Mouse (Mus musculus): ENCODE measurements at regions not wholly inside any gene's neighbourhood (a gene's known extent, or its start where the extent isn't known, plus 50 kb on each side); places are given as distances from the start of the nearest gene placed in this dataset.

DNA sequence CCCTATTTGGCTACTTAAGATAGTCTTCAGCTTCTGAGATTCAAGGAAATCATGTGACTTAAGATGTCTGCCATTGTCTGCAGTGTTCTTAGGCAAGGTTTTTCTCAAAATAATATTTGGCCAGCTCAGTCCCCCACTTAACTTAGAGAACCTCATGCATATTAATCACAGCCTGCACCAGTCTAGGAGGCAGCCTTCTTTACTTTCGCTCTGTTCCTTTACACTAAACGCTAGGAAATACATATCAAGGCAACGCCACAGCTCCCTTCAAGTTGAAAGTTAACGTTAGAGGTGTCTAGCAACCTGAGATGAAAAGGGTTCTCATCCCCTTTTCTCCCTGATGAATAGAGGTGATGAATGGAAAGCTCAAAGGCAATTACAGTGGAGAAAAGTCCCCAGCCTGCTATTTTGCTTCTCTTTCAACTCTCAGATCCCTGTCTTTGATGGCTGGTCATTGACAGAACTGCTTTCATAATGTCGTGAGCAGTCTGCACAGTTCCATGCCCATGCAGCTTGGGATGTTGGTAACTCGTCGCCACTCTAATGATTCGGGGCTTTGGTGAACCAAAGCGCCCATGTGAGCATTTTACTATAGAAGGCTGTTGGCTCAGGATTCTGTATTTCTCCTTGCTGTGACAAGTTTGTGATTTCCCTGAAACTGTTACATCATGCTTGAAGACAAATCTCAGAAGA is 483.0 kb upstream of the Gm10306 start:
- no peaks in the 10 kb centered on the region for H3K36me3 ChIP-seq (ENCODE audit: control insufficient read depth, insufficient read depth)
- ATAC-seq (replicated peaks; ENCODE audit: extremely low read depth, insufficient read depth, low FRiP score), result no peak
- no peak overlapping the region for H3K4me2 ChIP-seq (ENCODE audit: low read depth, low read length)
- H3K9ac ChIP-seq (ENCODE audit: low read length), result no peak overlapping the region
- H3K9me3 ChIP-seq (replicated peaks; ENCODE audit: control insufficient read depth, low read length), result no peaks in the 10 kb centered on the region
- 73% methylated on average over 9 of the region's 9 CpGs for WGBS
- H3K27me3 ChIP-seq (ENCODE audit: control insufficient read depth, insufficient read depth, low read length), result no peaks in the 10 kb centered on the region
- H3K27ac ChIP-seq (ENCODE audit: low read length), result no peak overlapping the region
- no peaks in the 10 kb centered on the region for H3K4me1 ChIP-seq (ENCODE audit: control insufficient read depth, insufficient read depth, low read length)
- no peak overlapping the region for H3K4me3 ChIP-seq (ENCODE audit: low read length)

DNA sequence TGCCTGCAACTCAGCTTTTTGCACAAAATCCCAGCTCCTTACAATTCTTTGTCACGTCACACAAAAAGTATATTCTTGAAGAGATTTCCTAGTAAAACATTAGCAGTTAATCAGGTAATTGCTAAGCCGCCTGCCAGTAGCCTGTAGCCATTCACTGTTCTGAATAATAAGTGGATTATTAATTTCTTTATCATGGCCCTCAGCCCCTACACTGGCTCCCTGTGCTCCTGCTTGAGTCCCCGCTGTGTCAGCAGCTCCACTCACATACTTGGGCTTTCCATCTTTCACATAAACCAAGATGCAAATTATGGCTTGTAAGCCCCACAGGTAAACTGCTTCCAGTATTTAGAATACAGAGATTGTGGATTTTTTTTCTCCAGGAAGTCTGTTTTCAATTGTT is 473.5 kb upstream of the Gm10306 start:
- H3K4me1 ChIP-seq (ENCODE audit: control insufficient read depth, insufficient read depth, low read length), result no peaks in the 10 kb centered on the region
- ATAC-seq (replicated peaks; ENCODE audit: extremely low read depth, insufficient read depth, low FRiP score), result no peak

DNA sequence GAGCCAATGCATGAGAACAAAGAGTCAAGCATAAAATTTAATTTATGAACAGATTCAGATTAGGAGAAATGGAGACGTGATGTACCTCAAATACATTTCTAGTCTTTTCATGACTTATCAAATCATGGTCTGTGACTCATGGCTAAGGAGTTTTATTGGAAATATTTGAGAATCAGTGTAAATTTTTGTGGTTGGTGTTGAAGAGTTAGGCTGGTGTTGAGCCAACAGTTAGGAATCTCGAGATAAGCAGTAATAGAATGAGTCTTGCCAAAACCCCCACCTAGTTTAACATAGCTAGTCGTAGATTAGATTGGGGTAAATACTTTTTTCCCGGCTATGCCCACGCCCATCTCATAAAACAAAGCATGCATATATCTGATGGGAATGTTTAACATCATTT is 462.0 kb upstream of the Gm10306 start:
- H3K27me3 ChIP-seq (ENCODE audit: control insufficient read depth, insufficient read depth, low read length), result no peaks in the 10 kb centered on the region
- H3K9me3 ChIP-seq (replicated peaks; ENCODE audit: control insufficient read depth, low read length), result no peaks in the 10 kb centered on the region
- 59% methylated on average over 5 of the region's 5 CpGs for WGBS
- no peak overlapping the region for H3K4me2 ChIP-seq (ENCODE audit: low read depth, low read length)
- no peaks in the 10 kb centered on the region for H3K36me3 ChIP-seq (ENCODE audit: control insufficient read depth, insufficient read depth)
- no peak for ATAC-seq (replicated peaks; ENCODE audit: extremely low read depth, insufficient read depth, low FRiP score)
- H3K4me3 ChIP-seq (ENCODE audit: low read length), result no peak overlapping the region
- no peak overlapping the region for H3K9ac ChIP-seq (ENCODE audit: low read length)
- H3K4me1 ChIP-seq (ENCODE audit: control insufficient read depth, insufficient read depth, low read length), result no peaks in the 10 kb centered on the region
- no peak overlapping the region for H3K27ac ChIP-seq (ENCODE audit: low read length)

More for the DNA sequence above, 473.5 kb upstream of the Gm10306 start:
- Histone ChIP-seq H3K27ac (ENCODE audit: low read length) (no peak overlapping the region), H3K9ac (ENCODE audit: low read length) (no peak overlapping the region), H3K4me3 (ENCODE audit: low read length) (no peak overlapping the region), H3K27me3 (ENCODE audit: control insufficient read depth, insufficient read depth, low read length) (no peaks in the 10 kb centered on the region), H3K9me3 (replicated peaks; ENCODE audit: control insufficient read depth, low read length) (no peaks in the 10 kb centered on the region), H3K36me3 (ENCODE audit: control insufficient read depth, insufficient read depth) (no peaks in the 10 kb centered on the region), H3K4me2 (ENCODE audit: low read depth, low read length) (no peak overlapping the region)
- 78% methylated on average over 3 of the region's 3 CpGs for WGBS

DNA sequence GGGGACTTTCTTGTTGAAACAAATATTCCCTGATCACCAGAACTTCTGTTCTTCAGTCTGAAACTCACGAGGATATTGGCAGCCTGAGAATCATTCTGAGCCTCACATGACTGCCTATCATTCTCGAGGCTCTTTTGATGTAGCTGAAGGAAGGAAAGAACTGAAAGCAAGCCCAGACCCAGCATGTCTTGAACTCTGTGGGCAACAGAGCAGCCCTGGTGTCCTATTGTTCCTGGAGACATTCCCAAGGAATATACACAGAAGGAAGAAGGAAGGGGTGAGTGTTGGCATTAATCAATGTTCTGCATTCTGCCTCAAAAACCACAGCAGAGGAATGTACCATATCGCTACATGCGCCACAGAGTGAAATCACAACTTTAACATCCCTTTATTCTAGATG is 449.4 kb upstream of the Gm10306 start:
- 73% methylated on average over 4 of the region's 4 CpGs for WGBS
- ATAC-seq (replicated peaks; ENCODE audit: extremely low read depth, insufficient read depth, low FRiP score), result no peak

DNA sequence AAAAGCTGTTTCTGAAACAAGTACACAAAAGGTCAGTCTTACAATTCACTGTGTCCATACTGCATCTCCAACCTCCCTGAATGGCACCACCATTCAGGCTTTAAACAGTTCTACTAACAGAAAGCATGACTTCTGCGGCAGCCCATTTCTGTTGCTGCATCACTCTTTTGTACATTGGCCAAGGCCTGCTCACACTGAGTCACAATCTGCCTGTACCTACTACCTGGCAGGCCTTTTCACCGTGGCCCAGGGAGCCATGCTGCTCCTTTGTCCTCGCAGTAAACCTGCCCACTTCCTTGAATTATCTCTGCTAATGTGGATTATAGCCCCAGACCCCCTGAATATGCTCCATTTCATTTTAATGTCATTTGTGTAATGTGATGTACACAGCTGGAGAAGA is 439.5 kb upstream of the Gm10306 start:
- Histone ChIP-seq H3K36me3 (ENCODE audit: control insufficient read depth, insufficient read depth) (no peaks in the 10 kb centered on the region), H3K4me2 (ENCODE audit: low read depth, low read length) (no peak overlapping the region), H3K4me1 (ENCODE audit: control insufficient read depth, insufficient read depth, low read length) (no peaks in the 10 kb centered on the region), H3K27me3 (ENCODE audit: control insufficient read depth, insufficient read depth, low read length) (no peaks in the 10 kb centered on the region), H3K4me3 (ENCODE audit: low read length) (no peak overlapping the region), H3K27ac (ENCODE audit: low read length) (no peak overlapping the region), H3K9me3 (replicated peaks; ENCODE audit: control insufficient read depth, low read length) (no peaks in the 10 kb centered on the region), H3K9ac (ENCODE audit: low read length) (no peak overlapping the region)
- ATAC-seq (replicated peaks; ENCODE audit: extremely low read depth, insufficient read depth, low FRiP score), result no peak
- 81% methylated on average over 3 of the region's 3 CpGs for WGBS

More for the DNA sequence above, 449.4 kb upstream of the Gm10306 start:
- H3K27ac ChIP-seq (ENCODE audit: low read length), result no peak overlapping the region
- H3K9ac ChIP-seq (ENCODE audit: low read length), result no peak overlapping the region
- no peaks in the 10 kb centered on the region for H3K9me3 ChIP-seq (replicated peaks; ENCODE audit: control insufficient read depth, low read length)
- H3K4me2 ChIP-seq (ENCODE audit: low read depth, low read length), result no peak overlapping the region
- H3K4me1 ChIP-seq (ENCODE audit: control insufficient read depth, insufficient read depth, low read length), result no peaks in the 10 kb centered on the region
- no peaks in the 10 kb centered on the region for H3K36me3 ChIP-seq (ENCODE audit: control insufficient read depth, insufficient read depth)
- H3K4me3 ChIP-seq (ENCODE audit: low read length), result no peak overlapping the region
- no peaks in the 10 kb centered on the region for H3K27me3 ChIP-seq (ENCODE audit: control insufficient read depth, insufficient read depth, low read length)

DNA sequence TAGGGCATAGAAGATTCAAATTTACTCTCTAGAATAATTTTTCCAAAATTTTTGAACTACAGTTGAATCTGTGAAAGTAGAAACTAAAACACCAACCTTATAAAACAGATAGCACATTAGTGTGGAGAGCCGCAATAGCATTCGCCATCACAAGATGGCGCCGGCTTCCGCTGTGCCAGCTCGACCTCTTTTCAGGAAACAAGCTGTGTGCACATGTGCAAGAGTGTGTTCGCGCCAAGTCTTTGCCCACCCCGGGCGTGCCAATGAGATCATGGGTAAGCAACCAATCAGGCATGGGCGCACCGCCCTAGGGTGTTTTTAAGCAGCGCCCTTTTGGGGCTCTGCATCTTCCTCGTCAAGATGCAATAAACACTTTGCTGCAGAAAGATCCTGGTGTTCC is 432.2 kb upstream of the Gm10306 start:
- Histone ChIP-seq H3K4me3 (ENCODE audit: low read length) (no peak overlapping the region), H3K27me3 (ENCODE audit: control insufficient read depth, insufficient read depth, low read length) (no peaks in the 10 kb centered on the region), H3K36me3 (ENCODE audit: control insufficient read depth, insufficient read depth) (no peaks in the 10 kb centered on the region), H3K27ac (ENCODE audit: low read length) (no peak overlapping the region), H3K9me3 (replicated peaks; ENCODE audit: control insufficient read depth, low read length) (no peaks in the 10 kb centered on the region), H3K4me2 (ENCODE audit: low read depth, low read length) (no peak overlapping the region), H3K9ac (ENCODE audit: low read length) (no peak overlapping the region), H3K4me1 (ENCODE audit: control insufficient read depth, insufficient read depth, low read length) (no peaks in the 10 kb centered on the region)
- WGBS, result 70% methylated on average over 14 of the region's 14 CpGs
- ATAC-seq (replicated peaks; ENCODE audit: extremely low read depth, insufficient read depth, low FRiP score), result no peak

DNA sequence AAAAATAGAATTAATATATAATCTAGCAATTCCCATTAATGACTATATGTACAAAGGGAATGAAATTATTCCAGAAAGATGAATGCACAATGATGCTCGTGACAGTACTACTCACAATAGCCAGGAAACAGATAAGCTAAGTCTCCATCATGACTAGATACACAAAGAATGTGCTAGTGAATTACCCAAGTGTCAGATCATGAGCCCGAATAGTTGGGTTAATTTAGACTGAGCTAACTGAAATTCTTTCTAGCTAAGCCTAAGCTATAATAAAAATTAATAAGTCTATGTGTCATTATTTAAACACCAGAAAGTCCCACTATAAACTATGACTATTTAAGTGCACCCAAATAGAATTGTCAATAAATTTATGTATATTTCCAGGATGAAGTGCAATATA is 418.4 kb upstream of the Gm10306 start:
- Histone ChIP-seq H3K9ac (ENCODE audit: low read length) (no peak overlapping the region), H3K9me3 (replicated peaks; ENCODE audit: control insufficient read depth, low read length) (no peaks in the 10 kb centered on the region), H3K36me3 (ENCODE audit: control insufficient read depth, insufficient read depth) (no peaks in the 10 kb centered on the region), H3K27ac (ENCODE audit: low read length) (no peak overlapping the region), H3K27me3 (ENCODE audit: control insufficient read depth, insufficient read depth, low read length) (no peaks in the 10 kb centered on the region), H3K4me3 (ENCODE audit: low read length) (no peak overlapping the region), H3K4me2 (ENCODE audit: low read depth, low read length) (no peak overlapping the region), H3K4me1 (ENCODE audit: control insufficient read depth, insufficient read depth, low read length) (no peaks in the 10 kb centered on the region)
- WGBS, result 44% methylated on average over 2 of the region's 2 CpGs
- no peak for ATAC-seq (replicated peaks; ENCODE audit: extremely low read depth, insufficient read depth, low FRiP score)

DNA sequence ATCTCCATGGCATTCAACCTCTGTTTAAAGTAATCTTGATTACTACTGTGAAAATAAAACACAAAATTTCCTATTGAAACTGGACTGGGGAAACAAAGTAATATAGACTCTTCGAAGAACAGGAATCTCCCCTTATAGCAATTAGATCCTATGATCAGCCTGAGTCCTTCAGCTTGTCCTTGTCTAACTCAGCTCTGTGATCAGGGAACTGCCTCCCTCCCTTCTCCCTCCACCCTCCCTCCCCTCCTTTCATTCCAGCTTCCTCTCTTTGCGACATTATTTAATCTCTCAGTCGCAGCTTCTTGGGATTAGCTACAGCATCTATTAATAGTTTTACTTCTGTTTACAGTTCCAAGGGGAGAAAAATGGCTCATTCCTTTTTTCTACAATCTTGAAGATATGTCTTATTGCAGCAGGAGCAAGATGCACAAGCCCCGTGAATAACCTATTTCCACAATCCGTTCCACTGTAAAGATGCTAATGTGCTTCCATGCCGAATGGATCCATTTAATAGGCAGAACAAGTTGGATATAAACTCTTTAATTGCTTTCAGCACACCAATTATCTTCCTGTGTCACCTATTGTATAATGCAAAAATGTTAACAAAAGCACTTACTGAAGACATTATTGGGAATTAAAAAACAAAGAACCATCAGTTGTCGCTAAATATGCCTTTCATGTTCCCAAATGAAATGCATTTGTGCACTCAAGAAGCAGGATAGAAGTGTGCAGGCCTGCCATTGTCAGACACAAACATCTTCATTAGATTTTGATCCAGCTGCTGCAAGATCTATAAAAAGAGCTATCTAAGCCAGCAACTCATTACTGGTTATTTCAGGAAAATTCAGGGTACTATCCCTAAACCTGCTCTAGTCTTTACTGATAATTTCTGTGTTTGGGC is 411.2 kb upstream of the Gm10306 start:
- Histone ChIP-seq H3K4me1 (ENCODE audit: control insufficient read depth, insufficient read depth, low read length) (no peaks in the 10 kb centered on the region), H3K9me3 (replicated peaks; ENCODE audit: control insufficient read depth, low read length) (no peaks in the 10 kb centered on the region), H3K4me3 (ENCODE audit: low read length) (no peak overlapping the region), H3K27ac (ENCODE audit: low read length) (no peak overlapping the region), H3K4me2 (ENCODE audit: low read depth, low read length) (no peak overlapping the region), H3K27me3 (ENCODE audit: control insufficient read depth, insufficient read depth, low read length) (no peaks in the 10 kb centered on the region), H3K9ac (ENCODE audit: low read length) (no peak overlapping the region), H3K36me3 (ENCODE audit: control insufficient read depth, insufficient read depth) (no peaks in the 10 kb centered on the region)
- WGBS, result 60% methylated on average over 7 of the region's 7 CpGs
- ATAC-seq (replicated peaks; ENCODE audit: extremely low read depth, insufficient read depth, low FRiP score), result no peak

DNA sequence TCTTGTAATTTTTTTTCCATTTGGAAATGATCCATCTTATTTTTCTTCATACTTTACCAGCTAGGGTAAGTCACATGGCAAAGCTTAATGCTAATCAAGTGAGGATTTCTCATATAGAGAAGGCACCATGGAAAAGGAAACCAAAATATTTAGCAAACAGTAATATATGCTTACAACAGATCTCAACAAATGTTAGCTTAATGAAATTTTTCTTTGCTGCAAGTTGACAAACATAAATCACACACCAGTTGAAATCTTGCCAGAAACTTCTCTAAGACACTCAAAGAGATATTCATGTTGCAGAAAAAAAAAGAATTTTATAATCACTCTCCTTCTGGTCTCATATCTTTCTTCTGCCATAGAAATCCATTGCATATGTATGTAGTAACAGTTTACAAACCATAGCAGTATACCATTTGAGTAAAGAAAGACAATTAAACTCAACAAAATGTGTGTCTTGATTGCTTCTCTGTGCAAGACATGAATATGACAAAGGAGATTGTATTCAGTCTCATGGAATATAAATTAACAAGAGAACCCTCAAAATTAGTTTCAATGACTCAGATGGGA is 408.3 kb upstream of the Gm10306 start:
- no peak overlapping the region for H3K9ac ChIP-seq (ENCODE audit: low read length)
- H3K4me1 ChIP-seq (ENCODE audit: control insufficient read depth, insufficient read depth, low read length), result no peaks in the 10 kb centered on the region
- H3K27me3 ChIP-seq (ENCODE audit: control insufficient read depth, insufficient read depth, low read length), result no peaks in the 10 kb centered on the region
- no peaks in the 10 kb centered on the region for H3K36me3 ChIP-seq (ENCODE audit: control insufficient read depth, insufficient read depth)
- H3K4me3 ChIP-seq (ENCODE audit: low read length), result no peak overlapping the region
- H3K9me3 ChIP-seq (replicated peaks; ENCODE audit: control insufficient read depth, low read length), result no peaks in the 10 kb centered on the region
- H3K4me2 ChIP-seq (ENCODE audit: low read depth, low read length), result no peak overlapping the region
- ATAC-seq (replicated peaks; ENCODE audit: extremely low read depth, insufficient read depth, low FRiP score), result no peak
- no peak overlapping the region for H3K27ac ChIP-seq (ENCODE audit: low read length)
